Mouse (Mus musculus): Measurements from ENCODE around the gene Cald1.

GRCm38 (mm10) chr6:34734940-34735695, 136.8 kb downstream of the Cald1 start:
- TF ChIP-seq CTCF (conservative IDR thresholded peaks at IDR 0.05; ENCODE audit: insufficient read depth, insufficient read length, low read depth, low read length) (no peak), POLR2A (IDR thresholded peaks at IDR 0.05; ENCODE audit: low read depth, low read length) (no peak)

Data from kidney, adult 2 months (tissue).